Mouse (Mus musculus) lung, postnatal 0 days (tissue): ENCODE data around the gene Bicdl2.

Source experiments
- CTCF ChIP-seq: IDR thresholded peaks from 2 replicates; pipeline ENCODE4 v1.5.1; 2016; ENCODE audit warnings: antibody characterized with exemption, mild to moderate bottlenecking
- EP300 ChIP-seq: IDR thresholded peaks from 2 replicates; pipeline ENCODE4 v1.6.1; 2016; ENCODE audit warnings: antibody characterized with exemption, mild to moderate bottlenecking, control low read depth

GRCm38 (mm10) chr17:23682092-23682491, 21.8 kb downstream of the Bicdl2 start:
- TF ChIP-seq CTCF (no peak), EP300 (no peak)
